Mouse (Mus musculus) liver, postnatal 0 days (tissue): ENCODE measurements around the gene Olfr1341. TPM values are rescaled to one million over a fixed set of nuclear protein-coding genes. Genes with fewer than 3 reads are reported as not detected.

Source experiments
- ATAC-seq: fragments of 200-750 bp; cut with Nextera tagmentation; 2 replicates; pipeline ENCODE4 v1.8.0; 2017; ENCODE audit warnings: mild to moderate bottlenecking, moderate library complexity
- DNase-seq: peaks from one replicate; pipeline ENCODE4 v3.0.0-alpha.2; 2016
- H3K27ac ChIP-seq: fragments of 300-500 bp; sonication (generic); 2 replicates; pipeline ENCODE4 v1.5.1; 2014; ENCODE audit warnings: antibody characterized with exemption, moderate library complexity, mild to moderate bottlenecking, low read depth
- H3K27me3 ChIP-seq: fragments of 300-500 bp; sonication (generic); 2 replicates; pipeline ENCODE4 v1.6.1; 2014; ENCODE audit warnings: low read length, control low read depth, mixed read lengths; ENCODE audit not compliant: insufficient read depth
- H3K36me3 ChIP-seq: fragments of 300-500 bp; sonication (generic); replicated peaks from 2 replicates; pipeline ENCODE4 v1.6.1; 2014; ENCODE audit warnings: mild to moderate bottlenecking, control low read depth, low read length, moderate library complexity, mixed read lengths; ENCODE audit not compliant: insufficient read depth
- H3K4me1 ChIP-seq: fragments of 300-500 bp; sonication (generic); 2 replicates; pipeline ENCODE4 v1.6.1; 2014; ENCODE audit warnings: antibody characterized with exemption, mild to moderate bottlenecking, control low read depth; ENCODE audit not compliant: insufficient read depth
- H3K4me2 ChIP-seq: fragments of 300-500 bp; sonication (generic); 2 replicates; pipeline ENCODE4 v1.6.1; 2014; ENCODE audit warnings: low read depth, mild to moderate bottlenecking, low read length, moderate library complexity, mixed read lengths
- H3K4me3 ChIP-seq: fragments of 300-500 bp; sonication (generic); 2 replicates; pipeline ENCODE4 v1.5.1; 2014; ENCODE audit warnings: low read depth, low read length
- H3K9ac ChIP-seq: fragments of 300-500 bp; sonication (generic); replicated peaks from 2 replicates; pipeline ENCODE4 v1.6.1; 2014; ENCODE audit warnings: mild to moderate bottlenecking, moderate library complexity
- H3K9me3 ChIP-seq: fragments of 300-500 bp; sonication (generic); 2 replicates; pipeline ENCODE4 v1.6.1; 2016; ENCODE audit warnings: mild to moderate bottlenecking, control low read depth, low read length, mixed read lengths
- CTCF ChIP-seq: sonication (generic); IDR thresholded peaks from 2 replicates; pipeline ENCODE4 v1.5.1; 2016; ENCODE audit warnings: antibody characterized with exemption, low read depth
- EP300 ChIP-seq: IDR thresholded peaks from 2 replicates; pipeline ENCODE4 v1.6.1; 2016; ENCODE audit warnings: antibody characterized with exemption, low read depth, mild to moderate bottlenecking
- WGBS: fragments of 180-500 bp; shearing (Covaris S2); extraction: QIAGEN DNeasy Blood & Tissue Kit; methylation state at CpG from one replicate; pipeline ENCODE4 v1.1.7; 2014; ENCODE audit not compliant: insufficient replicate concordance; 5-methylcytosine and 5-hydroxymethylcytosine counted together
- polyA plus RNA-seq: library from polyadenylated mRNA; unstranded; fragments of >200 nt; fragmentation: Nextera tagmentation; extraction: Ambion mirVana; gene quantifications from 2 replicates; pipeline ENCODE4 v1.2.1, GENCODE M21; 2015

Olfr1341 gene
- not detected in 2 replicates for polyA plus RNA-seq

GRCm38 (mm10) chr4:118703223-118703622 lies at the start of gene Olfr1341:
Gene Olfr1341 (plus strand): TSS chr4:118703523.
- no peaks in the 10 kb centered on the region for H3K9me3 ChIP-seq
- no peak within 1 kb of the TSS for H3K9ac ChIP-seq
- H3K4me2 ChIP-seq, result no peak within 1 kb of the TSS
- no peak within 1 kb of the TSS for H3K4me3 ChIP-seq
- no peaks in the 10 kb centered on the region for H3K36me3 ChIP-seq
- WGBS, result 70% methylated on average over 3 of the region's 3 CpGs
- no peak for ATAC-seq
- DNase-seq, result no peak
- no peak for TF ChIP-seq EP300
- TF ChIP-seq CTCF, result no peak
- no peaks in the 10 kb centered on the region for H3K4me1 ChIP-seq
- H3K27ac ChIP-seq, result no peak within 1 kb of the TSS
- H3K27me3 ChIP-seq, result no peaks in the 10 kb centered on the region

GRCm38 (mm10) chr4:118658652-118659051 lies 44.7 kb upstream of the Olfr1341 start, which contains the start of gene Olfr62:
Gene Olfr62 (plus strand): TSS chr4:118658952.
- no peak within 1 kb of the TSS for H3K27ac ChIP-seq
- no peak within 1 kb of the TSS for H3K4me2 ChIP-seq
- H3K27me3 ChIP-seq, result no peaks in the 10 kb centered on the region
- no peak for ATAC-seq
- no peak for DNase-seq
- H3K4me1 ChIP-seq, result no peaks in the 10 kb centered on the region
- H3K9ac ChIP-seq, result no peak within 1 kb of the TSS
- H3K36me3 ChIP-seq, result no peaks in the 10 kb centered on the region
- TF ChIP-seq EP300 (no peak), CTCF (no peak)
- H3K9me3 ChIP-seq, result no peaks in the 10 kb centered on the region
- no peak within 1 kb of the TSS for H3K4me3 ChIP-seq

- no peak for TF ChIP-seq CTCF
- no peak for TF ChIP-seq EP300
- H3K27me3 ChIP-seq, result no peaks in the 10 kb centered on the region
- no peaks in the 10 kb centered on the region for H3K36me3 ChIP-seq
- no peak for DNase-seq
- no peak for ATAC-seq
- H3K4me2 ChIP-seq, result no peak overlapping the region
- no peak overlapping the region for H3K4me3 ChIP-seq
- no peak overlapping the region for H3K9ac ChIP-seq
- H3K27ac ChIP-seq, result no peak overlapping the region
- no peaks in the 10 kb centered on the region for H3K4me1 ChIP-seq
- WGBS, result 21% methylated on average over 2 of the region's 2 CpGs
- peaks cover 2% of the 10 kb centered on the region; the same call in 1 of the 2 replicates for H3K9me3 ChIP-seq
Observed at GRCm38 (mm10) chr4:118687086-118687485, 16.2 kb upstream of the Olfr1341 start.

GRCm38 (mm10) chr4:118692412-118692973 lies 10.8 kb upstream of the Olfr1341 start, which contains the start of gene Olfr1342:
Gene Olfr1342 (minus strand): TSS chr4:118692756.
- TF ChIP-seq EP300 (no peak), CTCF (no peak)
- DNase-seq (no peak), ATAC-seq (no peak)
- Histone ChIP-seq H3K9ac (no peak within 1 kb of the TSS), H3K36me3 (no peaks in the 10 kb centered on the region), H3K9me3 (peaks cover 2% of the 10 kb centered on the region; the same call in 1 of the 2 replicates), H3K27ac (no peak within 1 kb of the TSS), H3K4me1 (no peaks in the 10 kb centered on the region), H3K27me3 (no peaks in the 10 kb centered on the region), H3K4me3 (no peak within 1 kb of the TSS), H3K4me2 (no peak within 1 kb of the TSS)
- WGBS, result 25% methylated on average over 12 of the region's 12 CpGs

GRCm38 (mm10) chr4:118693812-118694211 lies 9.5 kb upstream of the Olfr1341 start:
- H3K4me3 ChIP-seq, result no peak overlapping the region
- H3K27ac ChIP-seq, result no peak overlapping the region
- H3K4me2 ChIP-seq, result no peak overlapping the region
- no peak overlapping the region for H3K9ac ChIP-seq
- H3K36me3 ChIP-seq, result no peaks in the 10 kb centered on the region
- ATAC-seq, result no peak
- no peaks in the 10 kb centered on the region for H3K27me3 ChIP-seq
- H3K9me3 ChIP-seq, result no peaks in the 10 kb centered on the region
- TF ChIP-seq EP300 (no peak), CTCF (no peak)
- no peak for DNase-seq
- WGBS, result 47% methylated on average over 2 of the region's 2 CpGs
- H3K4me1 ChIP-seq, result no peaks in the 10 kb centered on the region

- TF ChIP-seq EP300 (no peak), CTCF (no peak)
- Histone ChIP-seq H3K9me3 (no peaks in the 10 kb centered on the region), H3K4me2 (no peak overlapping the region), H3K27ac (no peak overlapping the region), H3K27me3 (no peaks in the 10 kb centered on the region), H3K36me3 (no peaks in the 10 kb centered on the region), H3K4me3 (no peak overlapping the region), H3K9ac (no peak overlapping the region), H3K4me1 (no peaks in the 10 kb centered on the region)
- no peak for ATAC-seq
- 75% methylated on average over 5 of the region's 5 CpGs for WGBS
- no peak for DNase-seq
Observed at GRCm38 (mm10) chr4:118708086-118708485, 4.8 kb downstream of the Olfr1341 start.

GRCm38 (mm10) chr4:118711656-118712055 lies 8.3 kb downstream of the Olfr1341 start:
- Histone ChIP-seq H3K4me2 (no peak overlapping the region), H3K4me3 (no peak overlapping the region), H3K9ac (no peak overlapping the region), H3K27me3 (no peaks in the 10 kb centered on the region), H3K27ac (no peak overlapping the region), H3K9me3 (no peaks in the 10 kb centered on the region), H3K36me3 (no peaks in the 10 kb centered on the region), H3K4me1 (no peaks in the 10 kb centered on the region)
- ATAC-seq (no peak), DNase-seq (no peak)
- TF ChIP-seq EP300, result no peak
- no peak for TF ChIP-seq CTCF
- WGBS, result 48% methylated on average over 1 of the region's 1 CpGs
